Mouse (Mus musculus): Measurements from ENCODE around the gene Wdr20.

Gene Wdr20

GRCm38 (mm10) chr12:110816833-110817232 is 79.1 kb downstream of the Wdr20 start:
- DNase-seq (ENCODE audit: extremely low read depth, low read depth): no peak

DNA sequence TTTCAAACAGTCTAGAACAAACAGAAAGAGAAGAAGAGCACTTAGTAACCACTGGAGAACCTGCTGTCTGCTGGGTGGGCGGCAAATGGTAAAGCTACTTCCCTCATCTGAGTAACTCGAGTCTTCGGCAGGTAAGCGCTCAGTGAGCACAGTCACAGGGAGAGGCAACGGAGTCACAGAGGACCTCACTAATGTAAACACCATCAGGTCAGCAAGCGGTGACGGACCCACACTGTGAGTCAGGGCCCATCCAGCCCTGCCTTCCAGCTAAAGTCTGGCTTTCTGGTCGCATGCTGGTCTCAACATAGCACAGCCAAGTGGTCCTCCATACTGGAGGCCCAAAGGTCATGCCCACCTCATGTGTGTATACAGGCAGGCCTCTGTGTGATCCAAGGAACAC is 81.6 kb downstream of the Wdr20 start:
- no peak for DNase-seq (ENCODE audit: extremely low read depth, low read depth)

DNA sequence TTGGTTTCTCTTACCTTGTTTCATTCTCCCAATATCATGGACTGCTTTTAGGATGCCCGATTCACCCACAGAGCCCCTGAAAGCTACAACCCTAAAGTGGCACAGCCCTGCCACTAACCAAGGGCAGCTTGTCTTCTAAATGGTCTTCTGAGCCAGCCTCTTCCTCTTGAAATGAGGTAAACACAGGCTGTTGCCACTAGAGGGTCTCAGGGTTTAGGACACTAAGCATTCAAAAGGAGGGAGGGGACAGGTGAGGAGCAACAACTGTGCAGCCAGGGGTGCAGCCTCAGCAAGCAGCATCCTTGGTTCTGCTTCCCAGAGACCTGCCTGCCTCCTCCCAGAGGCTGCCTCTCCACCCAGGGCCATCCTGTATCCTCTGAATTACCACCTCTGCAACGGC is 84.0 kb downstream of the Wdr20 start:
- DNase-seq (ENCODE audit: extremely low read depth, low read depth): no peak

DNA sequence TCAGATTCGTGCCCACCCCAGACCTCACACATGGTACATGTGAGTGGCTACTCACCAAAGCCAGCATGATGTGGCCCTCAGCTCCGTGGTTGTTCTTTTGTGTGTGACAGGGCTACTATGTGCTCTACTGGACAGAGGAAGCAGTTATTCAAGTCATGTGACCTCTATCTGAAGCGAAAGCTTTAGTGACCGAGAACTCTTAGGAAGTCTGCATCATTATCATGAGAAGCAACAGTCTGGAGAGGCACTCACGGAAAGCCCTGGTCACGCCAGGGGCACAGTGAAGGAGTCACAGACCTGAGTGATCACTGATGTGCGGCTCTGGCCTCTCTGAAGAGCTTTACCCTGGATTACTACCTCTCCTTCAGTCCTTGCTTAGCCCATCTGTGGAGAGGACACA is 84.6 kb downstream of the Wdr20 start:
- DNase-seq (ENCODE audit: extremely low read depth, low read depth): no peak

DNA sequence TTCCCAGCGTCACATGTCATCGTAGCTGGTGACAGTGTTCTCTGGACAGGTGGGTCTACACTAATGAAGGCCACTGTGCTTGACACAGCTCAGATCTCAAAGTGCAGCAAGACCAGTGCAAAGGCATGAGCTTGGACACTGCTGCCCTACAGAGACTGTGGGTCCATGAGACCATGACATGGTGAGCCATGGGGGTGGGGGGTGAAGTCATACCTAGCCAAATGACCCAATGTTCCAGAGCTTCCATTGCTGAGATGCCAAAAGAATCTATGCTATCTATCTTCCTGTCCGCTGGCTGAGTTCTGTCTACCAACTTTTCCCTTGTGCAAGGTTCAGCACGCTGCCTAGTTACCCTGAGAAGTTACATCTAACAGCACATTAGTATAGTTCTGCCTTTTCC is 91.2 kb downstream of the Wdr20 start:
- no peak for DNase-seq (ENCODE audit: extremely low read depth, low read depth)

- no peak for DNase-seq (ENCODE audit: extremely low read depth, low read depth)
Measured at GRCm38 (mm10) chr12:110830293-110831024, 92.7 kb downstream of the Wdr20 start.

DNA sequence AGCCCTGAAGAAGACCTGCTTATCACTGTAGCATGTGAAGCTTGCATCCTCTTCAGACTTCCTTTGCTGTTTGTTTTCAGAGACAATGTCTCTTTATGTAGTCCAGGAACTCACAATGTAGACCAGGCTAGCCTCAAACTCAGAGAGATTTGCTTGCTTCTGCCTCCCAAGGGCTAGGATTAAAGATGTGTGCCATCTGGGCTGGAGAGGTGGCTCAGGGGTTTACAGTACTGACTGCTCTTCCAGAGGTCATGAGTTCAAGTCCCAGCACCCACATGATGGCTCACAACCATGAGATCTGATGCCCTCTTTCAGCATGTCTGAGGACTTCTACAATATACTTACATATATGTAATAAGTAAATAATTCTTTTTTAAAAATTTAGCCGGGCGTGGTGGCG is 97.4 kb downstream of the Wdr20 start:
- DNase-seq (ENCODE audit: extremely low read depth, low read depth): no peak

- DNase-seq (ENCODE audit: extremely low read depth, low read depth): no peak
Measured at GRCm38 (mm10) chr12:110836729-110837128, 99.0 kb downstream of the Wdr20 start.

DNA sequence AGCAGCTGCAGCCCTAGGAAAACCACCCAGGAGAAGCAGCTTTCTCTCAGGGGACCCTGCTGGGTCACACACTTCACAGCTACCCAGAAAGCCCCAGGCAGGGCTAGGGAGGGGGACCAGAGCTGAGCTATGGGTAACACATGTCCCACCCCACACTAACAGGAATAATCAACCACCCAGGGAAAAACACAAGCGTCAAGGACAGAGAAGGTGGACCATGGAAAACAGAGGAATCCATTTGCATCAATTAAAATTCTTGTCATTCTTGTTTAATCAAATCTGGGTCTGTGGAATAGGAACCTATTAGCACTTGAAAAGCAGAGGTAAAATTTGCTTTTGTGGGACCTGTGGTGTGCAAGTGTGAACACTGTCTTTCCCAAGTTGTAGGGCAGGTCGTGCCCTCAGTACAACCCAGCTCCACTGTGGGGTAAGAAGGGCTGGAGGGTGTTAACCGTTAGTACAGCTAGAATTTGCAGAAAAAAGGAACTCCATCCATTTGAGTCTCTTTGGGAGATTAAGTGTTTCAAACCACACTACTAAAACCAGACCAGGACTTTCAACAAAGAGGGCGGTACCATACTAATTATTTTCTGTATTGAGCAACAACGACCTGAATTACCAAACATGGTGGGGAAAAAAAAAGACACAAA is 99.6 kb downstream of the Wdr20 start:
- DNase-seq (ENCODE audit: extremely low read depth, low read depth): no peak

DNA sequence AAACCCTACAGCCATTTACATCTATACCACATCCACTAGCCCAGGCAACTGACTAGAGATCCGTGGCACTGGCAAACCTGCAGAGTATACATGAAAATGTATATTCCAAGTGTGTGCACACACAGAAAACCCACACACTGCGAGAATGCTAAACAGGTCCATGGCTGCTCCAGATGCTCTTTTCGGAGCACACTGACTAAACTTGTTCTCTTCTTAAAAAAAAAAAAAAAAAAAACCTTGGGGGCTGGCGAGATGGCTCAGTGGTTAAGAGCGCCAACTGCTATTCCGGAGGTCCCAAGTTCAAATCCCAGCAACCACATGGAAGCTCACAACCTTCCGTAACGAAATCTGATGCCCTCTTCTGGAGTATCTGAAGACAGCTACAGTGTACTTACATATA is 100.1 kb downstream of the Wdr20 start:
- no peak for DNase-seq (ENCODE audit: extremely low read depth, low read depth)

GRCm38 (mm10) chr12:110840348-110841198 is 102.8 kb downstream of the Wdr20 start, which contains the start of gene Mok:
TSS of gene Mok (minus strand) at chr12:110840939.
- peak; percentile 73 for DNase-seq (ENCODE audit: extremely low read depth, low read depth)

GRCm38 (mm10) chr12:110841731-110842493 is 104.2 kb downstream of the Wdr20 start:
- no peak for DNase-seq (ENCODE audit: extremely low read depth, low read depth)

DNA sequence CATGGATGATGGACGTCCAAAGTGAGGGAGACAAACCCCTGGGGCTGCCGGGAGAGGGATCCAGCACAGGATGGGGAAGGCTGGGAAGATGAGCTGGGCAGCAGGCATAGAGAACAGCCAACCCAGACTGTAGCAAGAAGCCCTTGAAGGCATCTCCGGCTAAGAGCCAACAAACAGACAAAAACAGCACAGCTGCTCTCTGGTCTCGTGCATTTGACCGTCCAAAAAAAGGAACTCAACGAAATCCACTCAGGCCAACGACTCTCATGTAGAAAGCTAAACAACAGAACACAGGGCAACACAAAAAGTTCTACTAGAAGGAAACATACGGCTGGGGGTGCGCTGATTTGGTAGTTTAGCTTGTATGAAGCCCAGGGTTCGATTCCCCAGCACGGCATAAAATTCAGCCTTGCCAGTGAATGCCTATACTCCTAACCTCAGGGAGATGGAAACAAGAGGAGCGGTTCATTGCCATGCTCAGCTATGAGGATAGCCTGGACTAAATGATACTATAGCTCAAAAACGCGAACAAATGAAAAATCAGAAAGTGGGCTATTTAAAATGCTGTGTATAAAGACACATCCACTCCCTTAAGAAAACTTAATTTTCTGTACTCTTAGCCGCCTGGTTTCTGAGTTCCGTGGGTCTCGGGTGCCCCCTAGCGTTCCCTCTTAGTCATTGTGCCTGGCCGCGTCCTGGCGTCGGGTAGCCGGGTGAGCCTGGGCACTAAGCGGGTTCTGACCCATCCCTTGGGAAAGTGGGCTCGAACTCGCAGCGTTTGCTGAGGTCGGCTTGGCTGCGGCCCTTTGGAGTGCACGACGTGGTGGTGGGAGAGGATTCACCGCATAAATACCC is 105.7 kb downstream of the Wdr20 start:
- DNase-seq (ENCODE audit: extremely low read depth, low read depth): peak; percentile 51

DNA sequence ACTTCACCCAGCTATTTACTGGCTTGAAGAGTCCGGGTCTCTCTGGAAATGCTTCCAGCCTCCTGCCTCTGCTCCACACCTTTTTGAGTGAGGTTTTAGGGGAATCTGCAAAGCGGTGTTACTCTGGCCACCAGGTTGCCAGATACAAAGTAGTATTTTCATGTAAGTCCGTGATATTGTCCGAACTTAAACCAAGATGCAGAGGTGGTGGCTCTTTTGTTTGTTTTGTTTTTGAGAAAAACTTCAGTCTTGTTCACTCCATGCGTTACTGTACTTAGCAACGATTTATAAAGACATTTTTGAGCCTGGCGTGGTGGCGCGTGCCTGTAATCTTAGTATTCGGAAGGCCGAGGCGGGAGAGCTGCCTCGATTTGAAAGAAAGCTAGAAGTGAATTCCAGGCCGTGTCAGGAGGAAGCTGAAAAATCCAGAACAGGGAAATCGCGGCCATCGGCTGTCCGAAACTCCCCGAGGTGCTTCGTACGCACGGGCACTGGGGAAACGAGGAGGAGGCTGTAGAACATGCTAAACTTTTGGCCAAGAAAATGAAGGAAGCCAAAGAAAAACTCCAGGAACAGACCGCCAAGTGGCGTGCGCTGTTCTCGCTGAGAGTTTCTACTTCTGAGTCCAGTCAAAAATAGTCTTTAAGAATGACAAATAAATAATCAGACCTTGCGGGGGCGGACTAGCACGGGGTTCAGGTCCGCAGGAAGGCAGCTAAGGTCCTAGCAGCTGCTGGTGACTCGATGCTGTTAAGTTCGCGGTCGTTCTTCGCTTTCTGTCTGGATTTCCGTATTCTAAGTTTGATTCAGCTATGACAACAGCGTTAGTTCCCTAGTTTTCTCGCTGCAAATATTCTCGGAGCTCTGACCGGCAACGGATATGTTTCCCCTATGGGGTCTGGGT is 106.7 kb downstream of the Wdr20 start:
- DNase-seq (ENCODE audit: extremely low read depth, low read depth): peak; percentile 15

DNA sequence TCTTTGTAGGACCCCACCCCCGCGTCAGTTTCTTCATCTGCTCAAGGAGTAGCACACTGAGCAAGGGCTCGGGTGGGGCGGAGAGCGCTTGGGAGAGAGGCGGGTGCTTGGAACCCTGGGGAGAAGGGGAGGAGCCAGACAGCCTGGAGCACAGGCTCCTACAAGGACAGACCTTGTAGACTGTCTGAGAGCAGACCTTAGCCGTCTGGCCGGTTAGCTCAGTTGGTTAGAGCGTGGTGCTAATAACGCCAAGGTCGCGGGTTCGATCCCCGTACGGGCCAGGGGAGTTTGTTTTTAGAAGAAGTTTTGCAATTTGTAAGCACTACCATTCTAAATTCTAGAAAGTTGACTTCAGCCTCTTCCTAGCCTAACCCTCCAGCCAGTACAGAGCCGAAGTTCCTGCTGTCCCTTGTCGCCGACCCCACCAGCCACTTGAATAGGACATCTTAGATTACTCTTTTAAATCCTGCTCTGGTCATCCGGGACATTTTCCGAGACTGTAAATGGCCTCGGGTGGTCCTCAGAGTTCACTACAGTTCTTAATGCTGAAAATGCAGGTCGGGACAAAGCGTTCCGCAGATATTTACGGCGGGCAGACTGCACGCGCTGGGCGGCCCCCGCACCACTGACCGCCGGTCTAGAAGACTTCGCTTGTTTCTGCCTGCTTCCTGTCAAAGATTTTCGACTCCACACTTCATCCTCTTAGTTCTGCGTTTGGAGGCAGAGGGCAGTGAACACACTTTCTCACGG is 107.6 kb downstream of the Wdr20 start:
- peak; percentile 87 for DNase-seq (ENCODE audit: extremely low read depth, low read depth)

DNA sequence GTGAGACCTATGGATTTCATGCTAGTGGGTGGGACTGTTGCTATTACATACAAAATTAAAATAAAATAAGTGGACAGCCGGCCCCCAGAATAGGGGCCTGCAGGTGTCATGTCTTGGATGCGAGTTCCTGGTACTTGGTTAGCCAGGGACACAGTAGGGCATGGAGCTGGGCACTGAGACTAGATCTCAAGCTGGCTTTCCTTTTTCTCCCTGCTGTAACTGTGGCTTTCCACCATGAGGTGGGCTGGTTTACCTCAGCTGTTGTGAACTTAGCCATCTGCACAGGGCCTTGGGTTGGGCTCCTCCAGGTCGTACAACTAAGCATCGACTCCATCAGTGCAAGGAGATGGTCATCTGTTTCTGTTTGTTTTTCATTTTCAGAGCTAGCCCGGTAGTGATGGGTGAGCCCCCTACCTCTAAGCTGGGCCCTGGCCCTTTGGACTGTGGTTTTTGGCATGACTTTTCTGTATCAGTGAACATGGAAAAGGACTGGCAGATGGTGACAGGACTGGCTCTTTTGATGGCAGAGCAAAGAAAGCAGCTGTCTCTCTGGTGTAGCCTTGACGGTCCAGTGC is 108.5 kb downstream of the Wdr20 start:
- DNase-seq (ENCODE audit: extremely low read depth, low read depth): no peak

DNA sequence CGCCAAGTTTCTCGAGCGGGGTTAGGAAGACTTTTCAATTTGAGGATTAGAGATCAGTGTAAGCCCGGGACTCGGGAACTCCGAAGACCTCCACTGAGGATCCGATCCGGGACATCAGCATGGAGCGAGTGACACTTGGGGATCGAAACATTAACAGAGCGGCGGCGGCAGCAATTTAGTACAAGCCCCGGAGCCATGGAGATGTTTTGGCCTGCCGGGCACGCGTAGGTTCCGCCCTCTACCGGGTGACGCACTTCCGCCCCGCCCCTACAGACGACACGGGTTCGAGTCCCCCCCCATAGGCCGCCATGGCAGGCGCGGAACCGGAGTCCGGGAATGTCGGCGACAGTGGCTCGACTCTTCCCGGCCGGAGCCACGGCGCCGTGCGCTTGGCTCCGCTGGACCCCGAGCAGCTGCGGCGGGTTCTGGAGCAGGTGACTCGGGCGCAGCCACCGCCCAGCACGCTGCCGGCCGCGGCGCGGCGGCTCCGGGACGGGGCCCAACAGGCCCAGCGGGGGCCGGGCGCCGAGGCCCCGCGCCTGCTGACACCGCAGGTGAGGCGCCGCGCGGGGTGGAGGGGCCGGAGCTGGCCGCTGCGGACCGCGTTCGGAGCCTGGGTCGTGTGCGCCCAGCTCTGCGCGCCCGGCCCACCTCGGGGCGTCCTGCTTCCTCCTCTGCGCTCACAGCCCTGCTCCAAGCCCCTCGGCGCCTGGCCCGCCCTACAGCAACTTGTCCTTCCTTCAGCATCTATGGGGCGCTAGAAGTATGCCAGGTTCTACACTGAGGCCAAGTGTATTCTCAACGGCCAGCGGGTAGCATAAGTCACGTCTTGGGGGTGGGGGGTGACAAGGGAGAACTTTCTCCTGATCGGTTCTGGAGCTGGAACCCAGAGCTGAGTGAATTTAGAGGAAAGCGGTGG is 112.5 kb downstream of the Wdr20 start, which contains the start of gene Zfp839:
Zfp839 (plus strand) TSS at position 244 of the 919 bp plus-strand sequence.
- peak; percentile 53 for DNase-seq (ENCODE audit: extremely low read depth, low read depth)
